Mouse (Mus musculus) hindbrain, postnatal 0 days (tissue): ENCODE data around the gene Zbtb48. TPM values are rescaled to one million over a fixed set of nuclear protein-coding genes. Genes with fewer than 3 reads are reported as not detected.

Source experiments
- ATAC-seq: fragments of 200-750 bp; cut with Nextera tagmentation; 2 replicates; pipeline ENCODE4 v1.8.0; 2017; ENCODE audit warnings: mild to moderate bottlenecking, moderate TSS enrichment, moderate library complexity
- DNase-seq: peaks from one replicate; pipeline ENCODE4 v3.0.0-alpha.2; 2015; ENCODE audit warnings: low spot score
- H3K27ac ChIP-seq: fragments of 300-500 bp; sonication (generic); 2 replicates; pipeline ENCODE4 v1.5.1; 2014; ENCODE audit warnings: mild to moderate bottlenecking
- H3K27me3 ChIP-seq: fragments of 300-500 bp; sonication (generic); 2 replicates; pipeline ENCODE4 v1.6.1; 2014; ENCODE audit warnings: low read length, mixed read lengths; ENCODE audit not compliant: insufficient read depth
- H3K36me3 ChIP-seq: fragments of 300-500 bp; sonication (generic); 2 replicates; pipeline ENCODE4 v1.6.1; 2014; ENCODE audit warnings: low read length, mixed read lengths; ENCODE audit not compliant: insufficient read depth
- H3K4me1 ChIP-seq: fragments of 300-500 bp; sonication (generic); 2 replicates; pipeline ENCODE4 v1.6.1; 2014; ENCODE audit warnings: antibody characterized with exemption, low read length, mixed read lengths; ENCODE audit not compliant: insufficient read depth
- H3K4me2 ChIP-seq: fragments of 300-500 bp; sonication (generic); 2 replicates; pipeline ENCODE4 v1.6.1; 2014; ENCODE audit warnings: low read depth, mild to moderate bottlenecking, low read length, moderate library complexity, mixed read lengths
- H3K4me3 ChIP-seq: fragments of 300-500 bp; sonication (generic); 2 replicates; pipeline ENCODE4 v1.5.1; 2014; ENCODE audit warnings: low read length
- H3K9ac ChIP-seq: fragments of 300-500 bp; sonication (generic); replicated peaks from 2 replicates; pipeline ENCODE4 v1.6.1; 2014; ENCODE audit warnings: mild to moderate bottlenecking, low read length, moderate library complexity, mixed read lengths
- H3K9me3 ChIP-seq: fragments of 300-500 bp; sonication (generic); 2 replicates; pipeline ENCODE4 v1.6.1; 2016; ENCODE audit warnings: low read length, mixed read lengths
- CTCF ChIP-seq: IDR thresholded peaks from 2 replicates; pipeline ENCODE4 v1.5.1; 2016; ENCODE audit warnings: antibody characterized with exemption, control low read depth, low read depth
- WGBS: fragments of 180-500 bp; shearing (Covaris S2); extraction: QIAGEN DNeasy Blood & Tissue Kit; methylation state at CpG from one replicate; pipeline ENCODE4 v1.1.7; 2014; 5-methylcytosine and 5-hydroxymethylcytosine counted together
- polyA plus RNA-seq: library from polyadenylated mRNA; unstranded; fragments of >200 nt; fragmentation: Nextera tagmentation; extraction: Ambion mirVana; gene quantifications from 2 replicates; pipeline ENCODE4 v1.2.1, GENCODE M21; 2015
- total RNA-seq: library from RNA; depleted of rRNA; stranded (reverse); fragments of >200 nt; gene quantifications from 2 replicates; pipeline ENCODE4 v1.2.3, GENCODE M21; 2014

Zbtb48 gene
- total and polyA plus RNA-seq, 2 experiments from 2014 or later = 7.0 to 10.7 TPM

- Histone ChIP-seq H3K27me3 (no peaks in the 10 kb centered on the region), H3K36me3 (no peaks in the 10 kb centered on the region), H3K9ac (no peak overlapping the region), H3K4me2 (no peak overlapping the region), H3K27ac (no peak overlapping the region), H3K4me3 (no peak overlapping the region), H3K9me3 (no peaks in the 10 kb centered on the region), H3K4me1 (0 out of 2 replicates have a peak, but pooled peaks cover 5% of the 10 kb centered on the region)
- no peak for DNase-seq
- ATAC-seq = peak; percentile 42
- no peak for TF ChIP-seq CTCF
- 69% methylated on average over 11 of the region's 11 CpGs for WGBS
Observed at GRCm38 (mm10) chr4:152070494-152071396, 43.3 kb upstream of the Zbtb48 start.

GRCm38 (mm10) chr4:152069245-152069644 is 41.8 kb upstream of the Zbtb48 start:
- ATAC-seq = no peak
- H3K4me2 ChIP-seq = no peak overlapping the region

GRCm38 (mm10) chr4:152068166-152068724 is 40.8 kb upstream of the Zbtb48 start:
- DNase-seq (no peak), ATAC-seq (no peak)
- H3K4me2 ChIP-seq = no peak overlapping the region
- TF ChIP-seq CTCF = no peak
- 0 out of 2 replicates have a peak, but pooled peaks cover under 1% of the 10 kb centered on the region for H3K4me1 ChIP-seq
- no peak overlapping the region for H3K27ac ChIP-seq
- H3K27me3 ChIP-seq = no peaks in the 10 kb centered on the region
- H3K36me3 ChIP-seq = no peaks in the 10 kb centered on the region
- H3K4me3 ChIP-seq = no peak overlapping the region
- 64% methylated on average over 6 of the region's 6 CpGs for WGBS
- H3K9ac ChIP-seq = no peak overlapping the region
- H3K9me3 ChIP-seq = no peaks in the 10 kb centered on the region

More at GRCm38 (mm10) chr4:152069245-152069644, 41.8 kb upstream of the Zbtb48 start:
- DNase-seq = no peak
- no peak overlapping the region for H3K4me3 ChIP-seq
- 0 out of 2 replicates have a peak, but pooled peaks cover 5% of the 10 kb centered on the region for H3K4me1 ChIP-seq
- TF ChIP-seq CTCF = no peak
- H3K27me3 ChIP-seq = no peaks in the 10 kb centered on the region
- no peaks in the 10 kb centered on the region for H3K36me3 ChIP-seq
- H3K9ac ChIP-seq = no peak overlapping the region
- WGBS = 82% methylated on average over 3 of the region's 3 CpGs
- H3K27ac ChIP-seq = no peak overlapping the region
- H3K9me3 ChIP-seq = no peaks in the 10 kb centered on the region

- no peaks in the 10 kb centered on the region for H3K4me1 ChIP-seq
- no peak overlapping the region for H3K4me3 ChIP-seq
- ATAC-seq (peak; percentile 46; the same call in 1 of the 2 replicates), DNase-seq (no peak)
- no peak for TF ChIP-seq CTCF
- no peaks in the 10 kb centered on the region for H3K36me3 ChIP-seq
- H3K9ac ChIP-seq = no peak overlapping the region
- H3K27me3 ChIP-seq = no peaks in the 10 kb centered on the region
- no peak overlapping the region for H3K27ac ChIP-seq
- no peak overlapping the region for H3K4me2 ChIP-seq
- no peaks in the 10 kb centered on the region for H3K9me3 ChIP-seq
Observed at GRCm38 (mm10) chr4:152067280-152067679, 39.8 kb upstream of the Zbtb48 start.

GRCm38 (mm10) chr4:152062390-152063110 is 35.1 kb upstream of the Zbtb48 start:
- Histone ChIP-seq H3K4me2 (no peak overlapping the region), H3K27ac (no peak overlapping the region), H3K9me3 (no peaks in the 10 kb centered on the region), H3K4me3 (no peak overlapping the region), H3K4me1 (no peaks in the 10 kb centered on the region), H3K27me3 (no peaks in the 10 kb centered on the region), H3K9ac (no peak overlapping the region), H3K36me3 (peaks cover 17% of the 10 kb centered on the region; the same call in 1 of the 2 replicates)
- ATAC-seq (peak; percentile 38; the same call in 1 of the 2 replicates), DNase-seq (no peak)
- WGBS = 70% methylated on average over 9 of the region's 9 CpGs
- TF ChIP-seq CTCF = 0 out of 2 replicates have a peak, but pooled peaks have one; percentile 4

GRCm38 (mm10) chr4:152044609-152045008 is 17.1 kb upstream of the Zbtb48 start:
- no peak for DNase-seq
- WGBS = 82% methylated on average over 6 of the region's 6 CpGs
- no peak for ATAC-seq
- H3K9ac ChIP-seq = no peak overlapping the region
- H3K9me3 ChIP-seq = no peaks in the 10 kb centered on the region
- no peak for TF ChIP-seq CTCF
- no peak overlapping the region for H3K4me3 ChIP-seq
- peaks cover 64% of the 10 kb centered on the region for H3K36me3 ChIP-seq
- peaks cover 7% of the 10 kb centered on the region; the same call in 1 of the 2 replicates for H3K4me1 ChIP-seq
- no peak overlapping the region for H3K27ac ChIP-seq
- no peaks in the 10 kb centered on the region for H3K27me3 ChIP-seq
- no peak overlapping the region for H3K4me2 ChIP-seq
